Mouse (Mus musculus) T-helper 2 cell (primary cell): Measurements from ENCODE around the gene Hist1h4i.
"Not testable (repeated sequence)": the region's sequence is repeated elsewhere in the genome, so short reads cannot be mapped to it uniquely, and the experiment has no call there.

Experiments
- in situ Hi-C: fragments of 300-600 bp; cut with MboI, MseI; formaldehyde crosslinking; loops from one replicate; pipeline ENCODE4 v1.15.1; 2025; ENCODE audit warnings: high pct_unique_total_duplicates

The Hist1h4i gene

GRCm38 (mm10) chr13:22041142-22041536, at the start of gene Hist1h4i:
Gene Hist1h4i, minus strand, starts transcription at chr13:22041362.
- in situ Hi-C loops, result loop anchor here (10.0 kb wide), 2 partner anchors 1494 to 1724 kb away; partner anchors contain the start of genes Hist1h1a, Hist1h2af, Hist1h3a and Hist1h3g

- in situ Hi-C loops, result not testable (repeated sequence)
These were observed 43.0 kb upstream of the Hist1h4i start, which contains the start of gene Vmn1r188 for GRCm38 (mm10) chr13:22084140-22084539. Gene Vmn1r188, plus strand, starts transcription at chr13:22084440.

GRCm38 (mm10) chr13:22063468-22063867, 22.3 kb upstream of the Hist1h4i start:
- in situ Hi-C loops, result no loop called here

GRCm38 (mm10) chr13:22061422-22061821, 20.3 kb upstream of the Hist1h4i start:
- in situ Hi-C loops, result no loop called here

- in situ Hi-C loops, result loop anchor here (5.0 kb wide), 1 partner anchor 1349 kb away; no protein-coding TSS in a partner anchor
These were observed 12.6 kb upstream of the Hist1h4i start for GRCm38 (mm10) chr13:22053754-22054153.

GRCm38 (mm10) chr13:22051523-22051859, 10.3 kb upstream of the Hist1h4i start:
- in situ Hi-C loops, result loop anchor here (5.0 kb wide), 1 partner anchor 1351 kb away; no protein-coding TSS in a partner anchor

GRCm38 (mm10) chr13:22050591-22051522, 9.7 kb upstream of the Hist1h4i start:
- in situ Hi-C loops, result loop anchor here (5.0 kb wide), 1 partner anchor 1351 kb away; no protein-coding TSS in a partner anchor

GRCm38 (mm10) chr13:22049737-22050440, 8.7 kb upstream of the Hist1h4i start:
- in situ Hi-C loops, result loop anchor here (5.0 to 10.0 kb wide), 3 partner anchors 1352 to 1715 kb away; partner anchors contain the start of genes Hist1h1a, Hist1h2af, Hist1h3a and Hist1h3g

GRCm38 (mm10) chr13:22049041-22049440, 7.9 kb upstream of the Hist1h4i start:
- in situ Hi-C loops, result loop anchor here (10.0 kb wide), 2 partner anchors 1486 to 1716 kb away; partner anchors contain the start of genes Hist1h1a, Hist1h2af, Hist1h3a and Hist1h3g

GRCm38 (mm10) chr13:22045311-22045710, 4.1 kb upstream of the Hist1h4i start:
- in situ Hi-C loops, result loop anchor here (10.0 kb wide), 2 partner anchors 1489 to 1719 kb away; partner anchors contain the start of genes Hist1h1a, Hist1h2af, Hist1h3a and Hist1h3g

- in situ Hi-C loops, result loop anchor here (10.0 kb wide), 2 partner anchors 1490 to 1720 kb away; partner anchors contain the start of genes Hist1h1a, Hist1h2af, Hist1h3a and Hist1h3g
These were observed 3.4 kb upstream of the Hist1h4i start for GRCm38 (mm10) chr13:22044432-22045155.

GRCm38 (mm10) chr13:22043503-22044431, 2.6 kb upstream of the Hist1h4i start:
- in situ Hi-C loops, result loop anchor here (10.0 kb wide), 2 partner anchors 1491 to 1721 kb away; partner anchors contain the start of genes Hist1h1a, Hist1h2af, Hist1h3a and Hist1h3g

GRCm38 (mm10) chr13:22042568-22043502, 1.7 kb upstream of the Hist1h4i start, which contains the start of the genes Hist1h2ag and Hist1h2bj:
Gene Hist1h2ag, minus strand, starts transcription at chr13:22042944.
Gene Hist1h2bj, plus strand, starts transcription at chr13:22043214.
- in situ Hi-C loops, result loop anchor here (10.0 kb wide), 2 partner anchors 1492 to 1722 kb away; partner anchors contain the start of genes Hist1h1a, Hist1h2af, Hist1h3a and Hist1h3g

GRCm38 (mm10) chr13:22041651-22042567, 747 bp upstream of the Hist1h4i start:
- in situ Hi-C loops, result loop anchor here (10.0 kb wide), 2 partner anchors 1493 to 1723 kb away; partner anchors contain the start of genes Hist1h1a, Hist1h2af, Hist1h3a and Hist1h3g

GRCm38 (mm10) chr13:22040464-22041141, 559 bp downstream of the Hist1h4i start:
- in situ Hi-C loops, result loop anchor here (10.0 kb wide), 2 partner anchors 1494 to 1724 kb away; partner anchors contain the start of genes Hist1h1a, Hist1h2af, Hist1h3a and Hist1h3g

GRCm38 (mm10) chr13:22039951-22040463, 1.2 kb downstream of the Hist1h4i start:
- in situ Hi-C loops, result loop anchor here (5.0 to 10.0 kb wide), 3 partner anchors 323 to 1725 kb away; partner anchors contain the start of genes Hist1h1a, Hist1h2af, Hist1h2ai and Hist1h2bl
